Mouse (Mus musculus): ENCODE data around the gene Ssr2. TPM values are rescaled to one million over a fixed set of nuclear protein-coding genes. Genes with fewer than 3 reads are reported as not detected.

Gene Ssr2
- total RNA-seq, 4 experiments from 2014 or later, result 86.4 to 96.0 (median 90.1) TPM

DNA sequence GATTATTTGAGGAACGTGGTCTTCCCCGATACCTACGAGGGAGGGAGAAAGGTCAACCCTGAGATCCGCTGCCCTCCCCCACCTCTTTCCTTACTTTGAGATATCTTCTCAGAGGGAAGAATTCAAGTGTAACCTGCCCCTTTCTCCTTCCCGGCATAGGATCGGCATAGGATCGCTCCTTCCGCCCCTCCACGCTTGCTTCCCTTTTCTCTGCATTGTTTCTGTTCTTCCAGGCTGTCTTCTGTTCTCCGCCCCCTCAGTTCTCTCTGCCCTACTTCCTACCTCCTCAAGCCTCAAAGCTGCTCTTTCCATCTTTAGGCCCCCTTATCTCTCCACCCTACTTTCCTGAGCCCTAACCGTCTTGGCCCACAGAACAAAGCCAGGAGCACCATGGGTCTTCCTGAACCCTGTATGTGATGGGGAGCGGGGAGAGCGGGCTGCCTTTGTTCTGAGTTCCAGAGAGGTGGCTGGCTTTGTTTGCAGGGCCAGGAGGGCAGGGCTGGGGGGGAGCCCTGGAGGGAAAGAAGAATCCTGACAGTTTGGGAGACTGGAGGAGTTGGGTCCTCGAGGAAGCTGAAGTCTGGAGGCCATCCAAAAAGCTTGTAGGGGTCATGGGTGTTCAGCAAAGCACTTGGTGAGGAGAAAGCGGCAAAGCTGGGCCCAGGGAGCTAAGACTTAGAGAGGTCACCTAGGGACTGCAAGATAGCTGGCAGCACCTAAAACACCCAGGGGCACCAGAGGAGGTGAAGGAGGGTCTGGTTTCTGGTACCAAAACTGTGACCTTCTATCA lies 47.9 kb downstream of the Ssr2 start:
- DNase-seq (ENCODE audit: low spot score in 2 of 2), result no peak

DNA sequence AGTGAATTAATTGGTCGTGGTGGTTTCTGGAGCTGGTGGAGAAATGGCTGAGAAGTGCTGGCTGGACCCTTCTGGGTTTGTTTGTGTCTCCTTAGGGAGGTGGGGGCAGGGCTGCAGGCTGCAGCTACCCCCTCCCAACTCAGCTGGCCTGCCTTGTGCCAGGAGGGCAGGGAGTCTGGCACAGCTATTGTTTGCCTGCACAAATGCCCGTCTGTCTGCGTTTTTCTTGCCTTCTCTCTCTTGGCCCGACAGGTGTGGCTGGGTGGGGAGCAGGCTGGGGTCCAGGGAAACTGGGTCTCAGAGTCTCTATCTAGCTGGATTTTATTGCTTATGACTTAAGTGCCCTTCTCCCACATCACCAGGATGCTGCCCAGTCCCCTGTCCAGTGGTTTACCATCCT lies 48.6 kb downstream of the Ssr2 start:
- no peak for DNase-seq (ENCODE audit: low spot score in 2 of 2)

DNA sequence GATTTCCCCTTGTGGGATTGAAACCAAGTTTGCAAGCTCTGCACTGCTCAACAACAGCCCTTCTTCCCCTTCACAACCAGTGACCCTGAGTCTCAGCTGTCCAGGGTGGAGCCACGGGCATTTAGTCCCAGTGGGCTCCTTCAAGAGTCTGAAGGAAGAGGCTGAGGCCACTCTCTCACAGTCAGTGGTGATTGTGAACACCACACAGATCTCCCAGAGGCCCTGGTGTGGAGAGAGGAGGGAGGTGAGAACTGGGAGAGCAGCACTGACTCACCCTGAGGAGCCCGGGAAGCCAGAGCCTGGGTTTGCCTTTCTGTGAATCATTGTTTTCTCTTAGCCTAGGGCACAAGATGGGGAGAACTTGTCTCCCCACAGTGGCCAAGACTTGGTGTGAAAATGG lies 49.3 kb downstream of the Ssr2 start:
- DNase-seq (ENCODE audit: low spot score in 2 of 2), result no peak

DNA sequence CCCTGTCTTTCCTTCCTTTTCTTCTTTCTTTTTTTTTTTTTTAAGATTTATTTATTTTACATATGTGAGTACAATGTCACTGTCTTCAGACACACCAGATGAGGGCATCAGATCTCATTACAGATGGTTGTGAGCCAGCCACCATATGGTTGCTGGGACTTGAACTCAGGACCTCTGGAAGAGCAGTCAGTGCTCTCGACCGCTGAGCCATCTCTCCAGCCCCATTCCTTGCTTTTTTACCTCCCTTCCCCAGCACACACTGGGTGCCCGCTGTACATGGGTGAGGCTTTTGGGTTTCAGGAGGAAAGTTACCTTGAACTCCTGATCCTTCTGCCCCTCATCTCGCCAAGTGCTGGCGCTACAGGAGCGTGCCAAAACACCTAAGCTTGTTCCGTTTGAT lies 49.9 kb downstream of the Ssr2 start:
- no peak for DNase-seq (ENCODE audit: low spot score in 2 of 2)

DNA sequence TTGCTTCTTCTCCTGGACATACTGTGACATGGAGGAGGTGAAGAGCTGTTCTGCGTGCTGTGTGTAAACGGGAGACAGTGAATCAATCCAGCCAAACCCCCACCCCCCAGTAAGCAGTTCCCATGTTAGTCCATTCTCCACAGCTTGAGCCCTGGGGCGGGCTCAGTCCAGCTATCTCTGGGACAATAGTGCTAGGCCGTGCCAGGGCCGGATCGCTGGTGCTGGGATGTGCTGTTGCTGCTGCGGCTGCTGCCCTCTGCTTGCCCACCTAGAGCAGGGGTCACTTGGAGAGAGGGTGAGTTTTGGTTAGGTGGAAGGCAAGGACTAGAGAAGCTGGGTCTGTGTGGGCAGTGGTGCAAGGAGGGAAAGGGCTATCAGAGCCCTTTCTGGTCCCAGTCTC lies 50.6 kb downstream of the Ssr2 start:
- no peak for DNase-seq (ENCODE audit: low spot score in 2 of 2)

DNA sequence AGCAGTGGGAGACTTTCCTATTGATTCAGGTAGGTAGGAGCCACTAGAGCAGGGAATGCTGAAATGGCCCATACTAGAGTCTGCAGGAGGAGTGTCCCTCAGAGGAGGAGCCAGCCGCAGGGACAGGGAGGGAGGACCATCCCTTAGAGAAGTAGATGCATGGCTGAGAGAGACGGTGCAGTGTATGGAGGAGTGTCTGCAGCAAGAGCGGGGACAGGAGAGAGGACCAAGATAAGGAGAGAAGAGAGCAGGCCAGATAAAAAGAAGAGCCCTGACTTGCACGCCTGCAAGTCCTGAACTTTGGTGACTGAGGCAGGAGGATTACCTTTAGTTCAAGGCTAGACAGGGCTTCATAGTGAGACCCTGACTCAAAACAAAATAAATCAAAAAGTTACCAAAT lies 51.4 kb downstream of the Ssr2 start:
- no peak for DNase-seq (ENCODE audit: low spot score in 2 of 2)

DNA sequence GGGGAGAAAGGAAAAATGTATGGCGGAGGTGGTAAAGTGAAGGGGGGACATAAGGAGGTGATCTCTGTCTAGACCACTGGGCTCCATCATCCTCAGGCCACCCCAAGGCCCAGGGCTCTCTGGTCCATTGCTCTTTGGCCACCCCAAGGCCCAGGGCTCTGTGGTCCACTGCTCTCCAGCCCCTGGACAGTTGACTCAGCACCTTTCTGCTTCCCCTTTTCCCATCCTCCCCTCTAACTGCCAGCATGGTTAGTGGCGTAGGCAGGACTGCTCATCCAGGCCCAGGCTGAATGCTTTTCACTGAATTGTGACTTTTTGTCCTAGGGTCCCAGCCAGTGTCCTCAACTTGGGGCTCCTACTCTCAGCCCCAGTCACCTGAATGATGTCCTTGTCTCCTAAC lies 51.9 kb downstream of the Ssr2 start:
- no peak for DNase-seq (ENCODE audit: low spot score in 2 of 2)

DNA sequence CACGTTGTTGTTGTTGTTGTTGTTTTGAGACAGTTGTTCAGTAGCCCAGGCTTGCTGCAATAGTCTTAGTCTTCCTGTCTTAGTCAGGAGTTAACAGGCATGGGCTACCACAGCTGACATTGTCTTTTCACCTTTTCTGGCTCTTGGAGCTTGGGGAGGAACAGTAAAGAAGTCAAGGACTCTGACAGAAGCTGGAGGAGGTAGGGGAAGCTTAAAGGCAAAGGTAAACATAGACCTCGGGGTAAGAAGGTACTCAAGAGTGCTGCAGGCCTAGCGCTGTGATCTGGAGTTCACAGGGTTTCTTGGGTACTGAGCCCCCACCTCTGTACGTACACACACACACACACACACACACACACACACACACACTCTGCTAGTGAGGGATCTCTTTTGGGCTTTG lies 53.1 kb downstream of the Ssr2 start:
- no peak for DNase-seq (ENCODE audit: low spot score in 2 of 2)

DNA sequence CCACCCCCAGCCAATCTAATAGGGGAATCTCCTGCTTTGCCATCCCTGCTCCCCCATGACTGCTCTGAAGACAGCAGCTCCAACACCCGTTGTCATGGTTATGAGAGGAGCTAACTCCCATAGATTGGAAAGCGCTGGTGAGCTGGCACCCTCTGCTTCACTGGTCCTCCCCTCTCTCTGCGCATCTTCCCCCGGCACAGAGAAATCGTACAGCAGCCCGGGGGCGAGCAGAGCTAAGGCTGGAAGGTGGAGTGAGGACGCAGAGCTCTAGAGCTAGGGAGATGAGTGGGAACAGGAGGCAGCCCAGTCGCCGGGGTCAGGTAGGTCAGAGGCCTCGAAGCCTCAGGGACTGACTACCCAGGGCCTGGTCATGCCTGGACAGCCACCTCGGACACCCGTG lies 53.6 kb downstream of the Ssr2 start:
- peak; percentile 86 to 88 for DNase-seq (ENCODE audit: low spot score in 2 of 2)

DNA sequence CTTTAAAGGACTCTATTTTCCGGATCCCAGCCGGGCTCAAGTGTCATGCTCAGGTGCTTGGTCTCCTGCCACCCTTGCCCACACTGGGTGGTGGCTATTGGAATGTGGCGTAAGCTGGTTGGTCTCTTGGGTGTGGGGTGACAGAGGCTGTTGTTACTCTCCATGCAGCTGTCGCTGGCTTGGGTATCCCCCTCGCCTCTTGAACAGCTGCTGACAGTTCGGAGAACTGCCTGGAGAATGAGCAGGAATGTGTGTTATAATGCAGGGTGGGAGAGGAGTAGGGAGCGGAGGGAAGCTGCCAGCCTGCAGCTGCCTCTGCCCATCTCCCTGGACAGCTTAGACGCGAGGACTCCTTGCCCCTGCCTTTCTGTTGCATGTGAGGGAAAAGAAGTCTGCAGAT lies 54.3 kb downstream of the Ssr2 start:
- no peak for DNase-seq (ENCODE audit: low spot score in 2 of 2)

DNA sequence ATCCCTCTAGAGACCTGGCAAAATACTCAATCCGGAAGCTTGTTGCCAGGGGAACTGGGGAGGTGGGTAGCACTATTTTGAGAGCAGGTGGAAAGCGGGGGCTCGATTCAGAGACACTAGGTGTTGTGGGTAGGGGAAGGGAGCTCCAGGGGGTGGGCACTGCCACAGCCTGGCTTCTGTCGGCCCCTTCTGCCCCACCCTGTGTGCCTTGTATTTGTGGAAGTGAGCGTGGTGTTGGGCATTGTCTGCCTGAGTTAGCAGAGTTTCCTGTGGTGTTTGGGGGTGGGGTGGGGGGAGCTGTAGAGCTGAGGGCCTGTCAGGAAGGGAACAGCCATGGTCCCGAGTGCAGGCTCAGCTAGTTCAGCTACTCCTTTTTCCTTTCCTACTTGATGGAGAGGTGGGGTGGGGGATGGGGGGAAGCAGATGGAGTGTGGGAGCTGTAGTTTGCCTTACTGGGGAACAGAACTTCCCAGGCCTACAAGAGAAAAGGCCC lies 55.2 kb downstream of the Ssr2 start:
- DNase-seq (ENCODE audit: low spot score in 2 of 2), result peak; percentile 66 to 74

DNA sequence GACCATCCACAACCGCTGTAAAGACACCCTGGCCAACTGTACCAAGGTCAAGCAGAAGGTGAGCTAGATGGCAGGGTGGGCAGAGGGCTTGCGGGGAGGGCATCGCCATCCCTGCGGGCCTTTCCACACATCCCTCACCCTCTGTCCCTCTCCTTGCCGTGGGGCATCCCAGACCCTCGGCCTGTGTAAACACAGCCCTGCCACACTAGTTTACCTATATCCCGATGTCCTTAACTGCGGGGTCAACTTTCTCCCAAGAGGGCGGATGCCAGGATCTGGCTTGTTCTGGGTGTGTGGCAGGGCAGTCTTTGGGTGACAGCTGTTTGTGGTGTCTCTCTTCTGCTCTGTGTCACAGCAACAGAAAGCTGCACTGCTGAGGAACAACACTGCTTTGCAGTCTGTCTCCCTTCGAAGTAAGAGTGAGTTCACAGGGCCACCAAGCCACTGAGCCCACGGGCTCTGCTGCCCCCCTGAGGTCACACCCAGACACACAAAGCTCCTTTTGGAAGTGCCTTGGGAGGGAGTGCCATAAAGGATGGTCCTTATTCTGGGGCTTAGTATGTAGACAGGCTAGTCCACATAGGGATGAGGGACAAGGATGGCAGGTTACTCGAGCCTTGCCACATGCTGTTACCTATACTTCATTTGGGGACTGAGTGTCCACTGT lies 56.4 kb downstream of the Ssr2 start:
- no peak for DNase-seq (ENCODE audit: low spot score in 2 of 2)

DNA sequence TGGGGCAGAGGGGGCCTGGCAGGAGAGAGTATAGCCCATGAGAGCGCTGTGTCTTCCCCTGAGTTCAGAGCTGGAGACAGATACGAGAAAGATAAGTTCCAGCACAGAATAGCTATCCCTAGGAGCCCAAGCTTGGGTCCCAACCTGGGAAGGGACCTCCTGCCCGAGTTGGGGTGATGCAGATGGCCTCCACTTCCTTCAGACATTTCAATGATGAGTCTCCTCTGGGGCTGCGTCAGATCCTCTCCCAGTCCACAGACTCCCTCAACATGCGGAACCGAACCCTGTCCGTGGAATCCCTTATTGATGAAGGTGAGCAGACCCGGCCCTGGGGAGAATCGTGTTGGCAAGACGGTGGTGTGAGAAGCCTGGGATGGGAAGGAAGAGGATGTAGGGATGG lies 57.4 kb downstream of the Ssr2 start:
- no peak for DNase-seq (ENCODE audit: low spot score in 2 of 2)

DNA sequence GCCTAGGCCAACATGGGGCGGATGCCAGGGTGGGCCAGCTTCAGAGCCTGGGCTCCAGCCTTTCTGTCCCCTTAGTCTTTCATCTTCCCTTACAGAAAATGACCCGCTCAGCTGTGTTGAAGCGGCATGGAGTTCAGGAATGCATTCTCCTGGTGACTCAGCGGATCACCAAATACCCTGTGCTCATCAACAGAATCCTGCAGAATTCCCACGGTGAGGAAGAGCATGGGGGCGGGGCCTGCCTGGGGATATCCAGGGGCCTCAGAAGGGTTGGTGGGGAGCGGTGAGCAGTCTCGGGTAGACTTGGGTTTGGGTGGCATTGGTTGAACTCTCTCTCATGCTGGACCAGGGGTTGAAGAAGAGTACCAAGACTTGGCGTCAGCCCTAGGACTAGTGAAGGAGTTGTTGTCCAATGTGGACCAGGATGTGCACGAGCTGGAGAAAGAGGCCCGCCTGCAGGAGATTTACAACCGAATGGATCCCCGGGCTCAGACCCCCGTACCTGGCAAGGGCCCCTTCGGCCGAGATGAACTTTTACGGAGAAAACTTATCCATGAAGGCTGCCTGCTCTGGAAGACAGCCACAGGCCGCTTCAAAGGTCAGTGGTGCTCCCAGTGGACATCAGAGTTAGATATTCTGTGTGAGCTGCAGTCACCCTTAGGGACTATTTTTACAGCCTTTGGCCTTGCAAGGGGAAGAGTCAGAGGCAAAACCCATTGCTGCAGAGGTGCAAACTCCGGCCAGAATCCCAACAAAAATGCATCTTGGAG lies 60.0 kb downstream of the Ssr2 start:
- DNase-seq (ENCODE audit: low spot score in 2 of 2), result no peak

DNA sequence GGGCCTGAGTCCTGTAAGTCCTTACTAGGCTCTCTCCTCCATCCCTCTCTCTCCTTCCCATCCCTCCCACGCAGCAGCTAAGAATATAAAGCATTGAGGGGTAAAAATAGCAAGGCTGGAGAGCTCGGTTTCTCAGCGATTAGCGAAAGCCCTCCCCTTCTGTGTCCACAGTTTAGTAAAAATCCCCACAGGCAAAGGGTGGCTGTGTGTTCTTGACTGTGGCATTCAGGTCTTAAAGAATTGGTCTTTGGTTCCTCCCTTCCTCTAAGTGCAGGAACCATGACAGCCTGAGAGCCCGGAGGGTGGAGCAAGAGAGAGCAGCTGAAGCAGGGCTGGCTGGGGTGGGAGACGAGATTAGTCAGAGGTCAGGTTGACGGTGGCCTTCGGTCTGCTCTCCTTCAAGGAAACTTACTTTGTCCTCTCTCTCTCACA lies 60.9 kb downstream of the Ssr2 start:
- DNase-seq (ENCODE audit: low spot score in 2 of 2), result no peak

DNA sequence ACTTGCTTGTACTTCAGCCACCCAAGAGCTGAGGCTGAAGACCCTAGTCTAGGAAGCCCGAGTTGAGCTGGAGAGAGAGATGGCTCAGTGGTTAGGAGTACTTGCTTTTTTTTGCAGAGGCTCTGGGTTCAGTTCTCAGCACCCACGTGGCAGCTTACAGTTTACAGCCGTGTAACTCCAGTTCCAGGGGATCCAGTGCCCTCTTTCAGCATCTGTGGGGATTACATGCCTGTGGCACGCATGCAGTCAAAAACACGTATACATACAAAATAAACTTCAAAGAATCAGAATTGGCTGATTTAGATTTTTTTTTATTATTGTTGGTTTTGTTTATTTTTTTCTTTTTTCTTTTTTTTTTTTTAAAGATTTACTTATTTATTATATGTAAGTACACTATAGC lies 61.5 kb downstream of the Ssr2 start:
- DNase-seq (ENCODE audit: low spot score in 2 of 2), result no peak

Small RNAs within 50 kb of the gene (microRNA-seq; reads per million reads assigned to microRNA genes)
- gene Mir1905, result 0 reads per million in 2 experiments

Other genes with a start within 250 kb of the Ssr2 start
- gene Tmem79, start 239.7 kb upstream of the Ssr2 start, total RNA-seq (2022), result 1 to 10 TPM; 1.3 to 2.7 (median 1.7) TPM
- gene Smg5, start 239.6 kb upstream of the Ssr2 start, total RNA-seq (2022), result 10 to 100 TPM; 68.5 to 94.9 (median 74.2) TPM
- gene Paqr6, start 211.3 kb upstream of the Ssr2 start, total RNA-seq (2022), result 10 to 100 TPM; 16.8 to 25.2 (median 19.3) TPM
- gene Bglap3, start 203.1 kb upstream of the Ssr2 start, total RNA-seq (2022), result 1 to 10 TPM; 1.0 to 2.5 (median 2.0) TPM
- gene Bglap2, start 197.2 kb upstream of the Ssr2 start, total RNA-seq (2022), result 1 to 10 TPM in 2 of 4 experiments, not detected in 2; 1.6 to 2.8 TPM
- 1 to 10 TPM in 1 of 4 experiments, not detected in 3; 1.3 TPM for gene Bglap, start 191.4 kb upstream of the Ssr2 start, total RNA-seq (2022)
- 1 to 10 TPM; 5.5 to 8.3 (median 6.0) TPM for gene Pmf1, start 165.5 kb upstream of the Ssr2 start, total RNA-seq (2022)
- 10 to 100 TPM; 66.0 to 72.8 (median 68.6) TPM for gene Slc25a44, start 150.7 kb upstream of the Ssr2 start, total RNA-seq (2022)
- 10 to 100 TPM; 43.0 to 52.1 (median 50.8) TPM for gene Sema4a, start 114.7 kb upstream of the Ssr2 start, total RNA-seq (2022)
- gene Lmna, start 65.9 kb upstream of the Ssr2 start, total RNA-seq (2022), result 10 to 100 TPM; 38.0 to 45.6 (median 40.2) TPM
- gene Mex3a, start 43.5 kb upstream of the Ssr2 start, total RNA-seq (2022), result 1 to 10 TPM; 2.4 to 2.8 (median 2.6) TPM
- gene Rab25, start 27.6 kb upstream of the Ssr2 start, total RNA-seq (2022), result 1 to 10 TPM in 1 of 4 experiments, not detected in 3; 1.5 TPM
- 100 to 1,000 TPM in 3 of 4 experiments, 10 to 100 TPM in 1; 89.2 to 111 (median 106) TPM for gene Lamtor2, start 22.8 kb upstream of the Ssr2 start, total RNA-seq (2022)
- gene Ubqln4, start 22.1 kb upstream of the Ssr2 start, total RNA-seq (2022), result 100 to 1,000 TPM in 2 of 4 experiments, 10 to 100 TPM in 2; 96.1 to 118 (median 107) TPM
- 100 to 1,000 TPM; 210 to 272 (median 257) TPM for gene Arhgef2, start 30.1 kb downstream of the Ssr2 start, total RNA-seq (2022)
- not detected for gene Rxfp4, start 77.3 kb downstream of the Ssr2 start, total RNA-seq (2022)
- gene Khdc4, start 109.9 kb downstream of the Ssr2 start, total RNA-seq (2022), result 10 to 100 TPM; 47.5 to 69.8 (median 54.1) TPM
- 10 to 100 TPM; 39.5 to 44.0 (median 43.6) TPM for gene Rit1, start 141.0 kb downstream of the Ssr2 start, total RNA-seq (2022)
- gene Syt11, start 199.3 kb downstream of the Ssr2 start, total RNA-seq (2022), result 100 to 1,000 TPM; 494 to 515 (median 510) TPM